Mouse (Mus musculus): ENCODE results near the gene Egfl7.

DNA sequence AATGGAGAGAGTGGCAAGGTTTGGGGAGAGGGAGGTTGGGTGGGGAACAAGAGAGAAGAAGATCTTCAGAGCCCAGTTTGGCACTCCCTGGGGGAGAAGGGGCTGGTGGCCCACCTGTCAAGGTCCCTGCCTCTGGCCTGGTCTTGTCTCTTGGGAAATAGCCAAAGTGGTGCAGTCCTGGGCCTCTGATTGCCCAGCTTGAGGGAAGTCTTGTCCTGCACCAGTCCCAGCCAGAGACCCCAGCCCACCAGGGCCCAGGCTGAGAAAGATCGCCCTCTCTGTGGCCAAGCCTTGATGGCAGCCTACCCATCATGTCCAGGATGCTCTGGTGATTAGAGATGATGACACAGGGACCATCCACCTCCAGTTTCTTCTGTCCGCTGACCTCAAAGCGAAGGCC lies 17.1 kb downstream of the Egfl7 start:
- TF ChIP-seq POLR2A (IDR thresholded peaks at IDR 0.05; ENCODE audit: borderline replicate concordance, low read depth, low read length) = no peak
- TF ChIP-seq CTCF (IDR thresholded peaks at IDR 0.05; ENCODE audit: low read depth, low read length) = no peak
